Mouse (Mus musculus): ENCODE data around the gene Nr4a3. TPM values are rescaled to one million over a fixed set of nuclear protein-coding genes. Genes with fewer than 3 reads are reported as not detected.

Nr4a3 gene
- polyA plus RNA-seq, 1 experiment from 2014 or later, result 0.49 TPM

DNA sequence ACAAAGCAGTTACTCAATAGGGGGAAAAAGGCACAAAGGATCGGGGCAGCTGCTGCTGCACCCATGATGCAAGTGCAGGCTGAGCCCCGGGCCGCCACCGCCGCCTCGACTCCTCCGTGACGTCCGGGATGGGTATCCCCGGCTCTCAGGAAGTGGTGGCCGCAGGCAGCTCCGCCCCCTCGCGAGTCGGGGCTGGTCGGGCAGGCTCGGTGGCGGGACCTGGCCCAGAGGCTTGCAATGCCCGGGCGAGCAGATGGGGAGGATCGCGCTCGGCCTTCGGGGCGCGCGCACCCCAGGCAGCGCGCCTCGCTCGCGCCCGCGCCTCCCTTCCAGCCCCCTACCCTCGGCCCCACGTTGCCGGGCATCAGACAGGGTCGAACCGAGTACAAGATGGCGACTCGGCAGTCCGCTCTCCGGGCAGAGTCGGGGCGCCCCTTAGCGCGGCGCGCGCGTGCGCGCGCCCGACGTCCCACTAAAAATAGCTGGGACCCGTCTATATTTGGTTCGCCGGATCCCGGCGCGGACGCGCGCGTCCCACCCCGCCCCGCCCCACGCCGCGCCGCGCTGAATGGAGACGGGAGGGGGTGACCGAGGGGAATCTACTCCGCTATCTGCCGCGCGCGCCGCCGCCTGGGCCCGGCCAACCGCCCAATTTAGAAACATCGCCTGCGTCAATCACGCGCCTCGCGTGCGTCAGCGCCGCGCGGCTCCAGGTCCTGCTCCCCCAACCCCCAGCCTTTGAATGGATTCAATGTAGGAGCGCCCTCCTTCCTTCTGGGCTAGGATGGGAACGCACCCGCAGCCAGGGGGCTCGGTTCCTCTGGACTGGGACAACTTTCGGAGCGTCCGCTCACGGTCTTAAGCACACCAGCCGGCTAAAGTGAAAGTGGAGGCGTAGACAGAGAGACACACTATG is 1.9 kb upstream of the Nr4a3 start:
- peak overlapping the region; percentile 98 for H3K27ac ChIP-seq (replicated peaks)
- H3K27me3 ChIP-seq, result peaks cover 16% of the 10 kb centered on the region
- ATAC-seq (ENCODE audit: insufficient number of reproducible peaks, low FRiP score, low TSS enrichment, low read depth), result peak; percentile 93
- peak overlapping the region; percentile 72 for H3K4me3 ChIP-seq (replicated peaks)
- H3K9ac ChIP-seq, result peak overlapping the region; percentile 70
- no peaks in the 10 kb centered on the region for H3K9me3 ChIP-seq (replicated peaks)
- H3K36me3 ChIP-seq, result no peaks in the 10 kb centered on the region
- under 1% methylated on average over 105 of the region's 105 CpGs for WGBS
- H3K4me1 ChIP-seq, result peaks cover 50% of the 10 kb centered on the region
- peak overlapping the region; percentile 91 for H3K4me2 ChIP-seq (replicated peaks)

DNA sequence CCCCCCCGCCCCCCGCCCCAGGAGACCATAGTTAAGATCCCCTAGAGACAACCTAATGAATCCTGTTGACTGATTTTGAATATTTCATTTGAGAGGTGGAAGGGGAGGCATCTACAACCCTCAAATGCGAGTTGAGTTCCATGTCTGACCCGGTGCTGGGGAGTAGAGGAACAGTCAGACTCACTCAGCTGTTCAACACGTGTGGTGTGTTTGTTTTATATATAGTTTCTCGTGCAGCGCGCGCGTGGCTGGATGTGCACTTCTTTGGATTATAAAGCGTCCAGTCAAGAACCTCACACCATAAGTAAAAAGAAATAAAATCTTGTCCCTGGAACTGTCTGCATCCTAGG is 837 bp upstream of the Nr4a3 start:
- Histone ChIP-seq H3K4me2 (replicated peaks) (peak overlapping the region; percentile 91), H3K4me3 (replicated peaks) (peak overlapping the region; percentile 72), H3K9me3 (replicated peaks) (no peaks in the 10 kb centered on the region), H3K27me3 (peaks cover 27% of the 10 kb centered on the region), H3K27ac (replicated peaks) (peak overlapping the region; percentile 98), H3K9ac (0 out of 2 replicates have a peak overlapping the region, but pooled peaks have one; percentile 33), H3K36me3 (no peaks in the 10 kb centered on the region), H3K4me1 (peaks cover 52% of the 10 kb centered on the region)
- no peak for ATAC-seq (ENCODE audit: insufficient number of reproducible peaks, low FRiP score, low TSS enrichment, low read depth)
- WGBS, result under 1% methylated on average over 11 of the region's 11 CpGs

DNA sequence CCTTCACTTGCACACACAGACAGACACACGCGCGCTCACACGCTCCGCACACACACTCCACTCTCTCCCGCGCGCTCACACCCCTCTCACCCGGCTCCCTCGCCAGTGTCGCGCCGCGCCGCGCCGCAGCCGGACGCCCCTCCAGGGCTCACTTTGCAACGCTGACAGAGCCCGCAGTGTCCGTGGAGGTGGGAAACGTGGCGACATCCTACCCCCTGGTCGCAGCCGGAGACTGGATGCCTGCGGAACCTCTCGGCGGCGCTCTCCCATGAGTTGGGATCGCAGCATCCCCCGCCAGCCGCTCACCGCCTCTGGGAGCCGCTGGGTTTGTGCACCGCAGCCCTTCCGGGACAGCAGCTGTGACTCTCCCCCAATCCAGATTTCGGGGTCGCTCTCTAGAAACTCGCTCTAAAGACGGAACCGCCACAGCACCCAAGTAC is 348 bp downstream of the Nr4a3 start:
- peak overlapping the region; percentile 98 for H3K27ac ChIP-seq (replicated peaks)

DNA sequence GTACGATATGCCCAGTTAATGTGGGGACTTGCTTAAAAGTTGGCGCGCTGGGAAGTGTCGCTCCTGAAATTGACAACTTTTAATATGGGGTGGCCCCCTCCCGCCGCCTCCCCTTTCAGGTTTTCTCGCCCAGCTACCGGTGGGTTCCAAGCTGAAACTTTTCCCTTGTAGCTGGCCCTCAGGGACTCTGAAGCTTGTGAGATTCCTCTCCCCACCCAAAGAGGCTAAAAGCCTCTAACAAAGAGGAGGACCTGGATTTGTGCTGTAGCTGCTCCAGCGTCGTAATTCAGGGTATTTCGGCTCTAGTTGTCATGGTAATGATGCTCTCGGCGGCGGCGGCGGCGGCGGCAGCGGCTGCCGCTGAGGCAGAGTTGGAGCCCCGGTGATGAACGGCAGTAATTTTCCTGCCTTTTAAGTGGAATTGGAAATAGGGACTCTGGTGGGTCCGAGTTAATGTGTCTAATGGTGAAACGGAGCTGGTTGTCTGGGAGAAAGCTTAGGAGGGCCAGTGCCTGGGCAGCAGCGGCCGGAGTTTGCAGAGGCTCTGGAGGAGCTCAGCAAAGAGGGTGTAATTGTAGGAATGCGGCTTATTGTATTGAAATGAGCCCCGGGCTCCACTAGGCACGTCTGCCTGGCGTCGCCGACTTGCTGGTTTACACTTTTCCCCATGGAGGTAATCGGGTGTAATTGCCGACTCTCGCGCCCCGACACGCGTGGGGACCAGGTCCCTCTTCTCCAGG is 938 bp downstream of the Nr4a3 start:
- Histone ChIP-seq H3K4me1 (peaks cover 52% of the 10 kb centered on the region), H3K9me3 (replicated peaks) (no peaks in the 10 kb centered on the region), H3K4me2 (replicated peaks) (peak overlapping the region; percentile 91), H3K36me3 (no peaks in the 10 kb centered on the region), H3K27ac (replicated peaks) (peak overlapping the region; percentile 98; the same call in 1 of the 2 replicates), H3K27me3 (peaks cover 43% of the 10 kb centered on the region), H3K9ac (peak overlapping the region; percentile 29), H3K4me3 (replicated peaks) (peak overlapping the region; percentile 72)
- no peak for ATAC-seq (ENCODE audit: insufficient number of reproducible peaks, low FRiP score, low TSS enrichment, low read depth)
- under 1% methylated on average over 39 of the region's 39 CpGs for WGBS

More for the DNA sequence above, 348 bp downstream of the Nr4a3 start:
- Histone ChIP-seq H3K4me1 (peaks cover 52% of the 10 kb centered on the region), H3K4me2 (replicated peaks) (peak overlapping the region; percentile 91), H3K9ac (peak overlapping the region; percentile 29), H3K9me3 (replicated peaks) (no peaks in the 10 kb centered on the region), H3K36me3 (no peaks in the 10 kb centered on the region), H3K4me3 (replicated peaks) (peak overlapping the region; percentile 72), H3K27me3 (peaks cover 37% of the 10 kb centered on the region)
- WGBS, result 0% methylated on average over 42 of the region's 42 CpGs
- ATAC-seq (ENCODE audit: insufficient number of reproducible peaks, low FRiP score, low TSS enrichment, low read depth), result no peak

DNA sequence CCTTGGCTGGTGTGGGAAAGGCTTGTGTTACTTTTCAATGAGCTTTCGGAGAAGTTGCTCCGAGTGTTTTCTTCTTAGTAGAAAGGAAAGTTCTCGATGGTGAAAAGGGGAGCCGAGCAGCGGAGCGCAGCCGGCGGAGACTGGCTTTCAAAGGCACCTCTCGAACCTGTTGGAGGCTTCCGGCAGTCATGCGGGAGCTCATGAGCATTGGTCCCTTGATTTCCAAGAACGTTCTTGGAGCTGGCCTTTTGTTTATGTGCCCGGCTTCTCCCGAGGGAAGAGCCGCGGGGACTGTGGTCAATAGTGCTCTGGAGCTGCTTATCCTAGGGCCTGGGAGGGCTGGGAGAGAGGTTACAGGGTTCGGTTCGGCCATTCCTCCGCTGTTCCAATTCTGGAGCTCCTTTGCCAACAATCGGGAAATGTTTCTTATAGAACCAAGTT is 1.5 kb downstream of the Nr4a3 start:
- Histone ChIP-seq H3K36me3 (no peaks in the 10 kb centered on the region), H3K4me1 (peaks cover 53% of the 10 kb centered on the region), H3K4me3 (replicated peaks) (peak overlapping the region; percentile 72), H3K9me3 (replicated peaks) (no peaks in the 10 kb centered on the region), H3K27me3 (peaks cover 49% of the 10 kb centered on the region), H3K9ac (peak overlapping the region; percentile 4; the same call in 1 of the 2 replicates), H3K27ac (replicated peaks) (no peak overlapping the region), H3K4me2 (replicated peaks) (peak overlapping the region; percentile 91)
- ATAC-seq (ENCODE audit: insufficient number of reproducible peaks, low FRiP score, low TSS enrichment, low read depth), result no peak
- WGBS, result 0% methylated on average over 20 of the region's 20 CpGs

DNA sequence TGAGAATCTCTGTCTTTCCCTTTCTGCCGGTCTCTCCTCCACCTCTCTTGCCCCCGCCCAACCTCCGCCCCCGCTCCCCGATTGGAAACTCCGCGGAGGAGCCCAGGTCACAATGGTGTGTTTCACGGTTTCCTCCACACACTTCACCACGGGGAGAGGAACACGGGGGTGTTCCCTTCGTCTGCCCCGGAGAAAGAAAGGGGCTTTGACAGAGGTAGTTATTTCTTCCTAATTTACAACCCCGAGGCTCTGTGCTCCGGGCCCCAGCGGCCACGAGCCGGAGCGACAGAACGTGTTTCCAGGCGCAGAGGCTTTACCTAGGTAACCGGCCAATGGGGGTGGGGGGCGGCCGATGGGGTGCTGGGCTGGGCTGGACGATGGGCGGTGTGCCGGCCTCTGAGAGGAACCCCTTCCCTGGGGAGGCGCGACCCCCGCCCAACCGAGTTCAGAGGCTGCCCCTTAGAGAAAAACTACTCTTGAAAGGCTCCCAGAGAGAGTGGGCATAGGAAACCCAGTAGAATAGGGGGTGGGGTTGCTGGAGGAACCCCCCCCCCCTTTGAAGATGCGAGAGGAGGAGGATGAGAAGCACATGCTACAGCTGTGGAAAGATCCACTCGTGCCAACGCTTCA is 2.3 kb downstream of the Nr4a3 start:
- peaks cover 54% of the 10 kb centered on the region for H3K4me1 ChIP-seq
- under 1% methylated on average over 32 of the region's 33 CpGs for WGBS
- H3K4me2 ChIP-seq (replicated peaks), result peak overlapping the region; percentile 91
- H3K27ac ChIP-seq (replicated peaks), result no peak overlapping the region
- H3K36me3 ChIP-seq, result no peaks in the 10 kb centered on the region
- H3K9ac ChIP-seq, result no peak overlapping the region
- no peak for ATAC-seq (ENCODE audit: insufficient number of reproducible peaks, low FRiP score, low TSS enrichment, low read depth)
- H3K27me3 ChIP-seq, result peaks cover 57% of the 10 kb centered on the region
- H3K9me3 ChIP-seq (replicated peaks), result no peaks in the 10 kb centered on the region
- H3K4me3 ChIP-seq (replicated peaks), result peak overlapping the region; percentile 72

DNA sequence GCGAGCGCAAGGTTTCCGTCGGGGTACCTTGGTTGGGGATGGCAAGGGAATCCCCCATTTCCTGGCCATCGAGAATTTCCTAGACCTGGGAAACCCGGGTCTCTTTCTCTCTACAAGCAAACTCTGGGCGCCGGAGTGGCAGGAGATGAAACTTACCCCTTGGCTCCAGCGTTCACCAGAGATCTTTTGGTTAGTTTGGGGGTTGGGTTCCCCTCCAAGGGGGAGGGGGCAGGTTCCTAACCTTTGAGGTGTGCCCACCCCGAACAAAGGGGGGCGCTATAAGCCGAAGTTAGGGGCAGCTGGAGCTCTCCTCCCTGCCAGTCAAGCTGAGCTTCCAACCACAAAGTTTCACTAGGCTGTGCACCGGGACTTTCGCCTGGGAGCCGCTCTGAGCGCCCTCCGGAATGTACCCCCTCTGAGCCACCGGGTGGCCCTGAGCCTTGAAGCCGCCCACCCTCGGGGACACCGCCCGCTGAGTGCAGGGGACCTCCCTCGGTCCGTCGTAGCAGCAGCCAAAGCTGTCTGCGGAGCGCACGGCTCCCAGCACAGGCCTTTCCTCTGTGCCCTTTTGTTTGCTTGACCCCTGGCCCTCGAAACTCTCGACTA is 2.9 kb downstream of the Nr4a3 start:
- under 1% methylated on average over 30 of the region's 30 CpGs for WGBS
- Histone ChIP-seq H3K36me3 (no peaks in the 10 kb centered on the region), H3K27ac (replicated peaks) (no peak overlapping the region), H3K4me3 (replicated peaks) (peak overlapping the region; percentile 72), H3K4me1 (peaks cover 54% of the 10 kb centered on the region), H3K27me3 (peaks cover 63% of the 10 kb centered on the region), H3K9ac (no peak overlapping the region), H3K4me2 (replicated peaks) (peak overlapping the region; percentile 91), H3K9me3 (replicated peaks) (no peaks in the 10 kb centered on the region)
- no peak for ATAC-seq (ENCODE audit: insufficient number of reproducible peaks, low FRiP score, low TSS enrichment, low read depth)

DNA sequence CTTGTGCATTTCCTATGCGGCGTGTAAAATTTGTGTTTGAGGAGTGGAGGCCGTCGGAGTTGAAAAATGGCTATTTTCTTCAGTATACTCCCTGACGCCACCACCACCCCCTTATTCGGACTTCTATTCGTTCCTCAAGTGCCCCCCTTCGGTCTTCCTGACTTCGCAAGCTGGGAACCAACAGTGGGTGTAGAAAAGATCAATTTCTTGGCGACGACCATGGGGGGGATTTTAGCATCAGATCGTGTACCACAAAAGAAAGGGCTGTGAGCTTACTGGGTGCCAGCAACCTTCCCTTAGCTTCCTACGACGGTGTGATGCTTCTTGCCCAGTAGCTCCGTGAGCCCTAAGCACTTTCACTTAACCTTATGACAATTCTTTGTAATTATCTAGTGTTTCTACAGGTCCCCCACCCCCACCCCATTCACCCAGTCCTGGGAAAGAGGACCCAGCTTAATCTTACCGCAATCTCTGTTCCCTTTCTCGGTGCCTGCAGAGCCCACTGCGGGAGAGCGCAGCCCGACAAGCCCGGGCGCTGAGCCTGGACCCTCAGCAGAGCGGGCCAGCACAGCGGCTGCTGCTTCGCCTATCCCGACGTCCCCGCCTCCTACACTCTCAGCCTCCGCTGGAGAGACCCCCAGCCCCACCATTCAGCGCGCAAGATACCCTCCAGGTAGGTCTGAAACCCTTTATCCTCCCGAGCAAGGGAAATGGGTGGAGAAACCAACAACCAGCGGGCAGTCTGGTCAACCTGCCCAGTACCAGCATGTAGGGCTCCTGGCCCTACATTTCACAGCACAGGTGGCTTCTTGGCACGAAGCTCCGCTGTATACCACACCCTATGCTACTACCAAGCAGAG is 3.7 kb downstream of the Nr4a3 start:
- no peak for ATAC-seq (ENCODE audit: insufficient number of reproducible peaks, low FRiP score, low TSS enrichment, low read depth)
- H3K4me2 ChIP-seq (replicated peaks), result peak overlapping the region; percentile 91
- 7% methylated on average over 35 of the region's 35 CpGs for WGBS
- no peaks in the 10 kb centered on the region for H3K36me3 ChIP-seq
- no peak overlapping the region for H3K27ac ChIP-seq (replicated peaks)
- peak overlapping the region; percentile 72 for H3K4me3 ChIP-seq (replicated peaks)
- peaks cover 71% of the 10 kb centered on the region for H3K27me3 ChIP-seq
- peaks cover 54% of the 10 kb centered on the region for H3K4me1 ChIP-seq
- H3K9ac ChIP-seq, result no peak overlapping the region
- no peaks in the 10 kb centered on the region for H3K9me3 ChIP-seq (replicated peaks)

DNA sequence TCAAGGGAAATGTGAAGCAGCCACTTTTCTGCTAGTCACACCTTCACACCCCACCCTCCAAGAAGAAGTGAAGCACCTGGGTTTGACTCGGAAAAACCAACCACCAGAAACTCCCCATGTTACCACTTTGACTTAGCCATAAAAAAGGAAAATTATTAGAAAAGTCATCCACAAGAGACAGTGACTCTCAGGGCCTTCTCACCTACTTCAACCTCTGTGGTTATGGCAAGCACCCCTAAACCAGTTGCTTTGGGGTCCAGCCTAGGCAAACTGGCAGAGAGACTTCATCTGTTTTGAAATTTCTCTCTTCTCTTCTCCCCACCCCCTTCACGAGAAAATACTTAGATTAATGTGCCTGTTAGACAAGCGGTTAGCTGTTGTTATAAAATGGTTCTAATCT is 5.1 kb downstream of the Nr4a3 start:
- no peaks in the 10 kb centered on the region for H3K36me3 ChIP-seq
- no peak for ATAC-seq (ENCODE audit: insufficient number of reproducible peaks, low FRiP score, low TSS enrichment, low read depth)
- H3K4me3 ChIP-seq (replicated peaks), result no peak overlapping the region
- H3K4me2 ChIP-seq (replicated peaks), result no peak overlapping the region
- H3K9ac ChIP-seq, result no peak overlapping the region
- peaks cover 82% of the 10 kb centered on the region for H3K27me3 ChIP-seq
- peaks cover 46% of the 10 kb centered on the region for H3K4me1 ChIP-seq
- H3K27ac ChIP-seq (replicated peaks), result no peak overlapping the region
- WGBS, result 81% methylated on average over 3 of the region's 3 CpGs
- no peaks in the 10 kb centered on the region for H3K9me3 ChIP-seq (replicated peaks)

DNA sequence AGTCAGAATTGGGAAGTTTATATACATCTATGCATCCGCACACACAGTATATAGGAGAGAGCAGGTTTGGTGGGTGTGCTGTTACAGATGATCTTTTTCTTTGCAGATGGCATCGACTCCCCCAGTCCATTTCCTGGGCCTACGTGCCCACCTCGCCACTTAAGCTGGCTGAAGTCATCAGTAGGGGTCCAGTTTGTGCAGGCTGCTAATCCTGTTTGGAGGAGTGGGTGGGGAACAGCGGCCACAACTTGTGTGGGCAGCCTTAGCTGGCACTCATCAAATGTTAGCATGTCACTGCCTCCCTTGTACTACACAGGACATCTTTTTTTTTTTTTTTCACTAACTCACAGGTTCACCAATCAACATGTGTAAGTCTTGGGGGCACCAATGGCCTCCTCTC is 5.5 kb downstream of the Nr4a3 start:
- Histone ChIP-seq H3K27ac (replicated peaks) (no peak overlapping the region), H3K9ac (no peak overlapping the region), H3K4me3 (replicated peaks) (no peak overlapping the region), H3K36me3 (no peaks in the 10 kb centered on the region), H3K4me2 (replicated peaks) (no peak overlapping the region), H3K9me3 (replicated peaks) (no peaks in the 10 kb centered on the region), H3K27me3 (peaks cover 82% of the 10 kb centered on the region), H3K4me1 (peaks cover 43% of the 10 kb centered on the region)
- no peak for ATAC-seq (ENCODE audit: insufficient number of reproducible peaks, low FRiP score, low TSS enrichment, low read depth)
- WGBS, result 62% methylated on average over 5 of the region's 5 CpGs
